Mouse (Mus musculus) liver, embryonic 11.5 days (tissue): ENCODE data around the gene Zkscan6. TPM values are rescaled to one million over a fixed set of nuclear protein-coding genes. Genes with fewer than 3 reads are reported as not detected.

ENCODE experiments used
- ATAC-seq: fragments of 200-750 bp; cut with Nextera tagmentation; replicated peaks from 2 replicates; pipeline ENCODE4 v1.8.0; 2017; ENCODE audit warnings: moderate number of reproducible peaks, mild to moderate bottlenecking, moderate TSS enrichment, moderate library complexity; ENCODE audit not compliant: low FRiP score
- DNase-seq: peaks from one replicate; pipeline ENCODE4 v3.0.0-alpha.2; 2017; ENCODE audit warnings: low spot score
- H3K27ac ChIP-seq: fragments of 300-500 bp; sonication (generic); 2 replicates; pipeline ENCODE4 v1.5.1; 2014; ENCODE audit warnings: mild to moderate bottlenecking, low read depth, low read length, control low read depth
- H3K27me3 ChIP-seq: fragments of 300-500 bp; sonication (generic); replicated peaks from 2 replicates; pipeline ENCODE4 v1.6.1; 2014; ENCODE audit warnings: low read length, mixed read lengths; ENCODE audit not compliant: control insufficient read depth, insufficient read depth
- H3K36me3 ChIP-seq: fragments of 300-500 bp; sonication (generic); 2 replicates; pipeline ENCODE4 v1.6.1; 2014; ENCODE audit warnings: mild to moderate bottlenecking, low read length, moderate library complexity, mixed read lengths; ENCODE audit not compliant: control insufficient read depth, insufficient read depth
- H3K4me1 ChIP-seq: fragments of 300-500 bp; sonication (generic); replicated peaks from 2 replicates; pipeline ENCODE4 v1.6.1; 2014; ENCODE audit warnings: low read length, mixed read lengths; ENCODE audit not compliant: control insufficient read depth, insufficient read depth
- H3K4me2 ChIP-seq: fragments of 300-500 bp; sonication (generic); 2 replicates; pipeline ENCODE4 v1.6.1; 2014; ENCODE audit warnings: mild to moderate bottlenecking, control low read depth, moderate library complexity
- H3K4me3 ChIP-seq: fragments of 300-500 bp; sonication (generic); 2 replicates; pipeline ENCODE4 v1.5.1; 2014; ENCODE audit warnings: low read depth, low read length, control low read depth
- H3K9ac ChIP-seq: fragments of 300-500 bp; sonication (generic); 2 replicates; pipeline ENCODE4 v1.6.1; 2014; ENCODE audit warnings: low read depth, low read length, control low read depth
- H3K9me3 ChIP-seq: fragments of 300-500 bp; sonication (generic); 2 replicates; pipeline ENCODE4 v1.6.1; 2016; ENCODE audit warnings: low read length, inconsistent platforms, mixed read lengths; ENCODE audit not compliant: control insufficient read depth
- WGBS: fragments of 180-500 bp; shearing (Covaris S2); extraction: QIAGEN DNeasy Blood & Tissue Kit; methylation state at CpG from one replicate; pipeline ENCODE4 v1.1.7; 2014; 5-methylcytosine and 5-hydroxymethylcytosine counted together
- polyA plus RNA-seq: library from polyadenylated mRNA; unstranded; fragments of >200 nt; fragmentation: Nextera tagmentation; extraction: Ambion mirVana; gene quantifications from 2 replicates; pipeline ENCODE4 v1.2.1, GENCODE M21; 2014

Gene Zkscan6
- polyA plus RNA-seq, 1 experiment from 2014 or later = 12.0 TPM

DNA sequence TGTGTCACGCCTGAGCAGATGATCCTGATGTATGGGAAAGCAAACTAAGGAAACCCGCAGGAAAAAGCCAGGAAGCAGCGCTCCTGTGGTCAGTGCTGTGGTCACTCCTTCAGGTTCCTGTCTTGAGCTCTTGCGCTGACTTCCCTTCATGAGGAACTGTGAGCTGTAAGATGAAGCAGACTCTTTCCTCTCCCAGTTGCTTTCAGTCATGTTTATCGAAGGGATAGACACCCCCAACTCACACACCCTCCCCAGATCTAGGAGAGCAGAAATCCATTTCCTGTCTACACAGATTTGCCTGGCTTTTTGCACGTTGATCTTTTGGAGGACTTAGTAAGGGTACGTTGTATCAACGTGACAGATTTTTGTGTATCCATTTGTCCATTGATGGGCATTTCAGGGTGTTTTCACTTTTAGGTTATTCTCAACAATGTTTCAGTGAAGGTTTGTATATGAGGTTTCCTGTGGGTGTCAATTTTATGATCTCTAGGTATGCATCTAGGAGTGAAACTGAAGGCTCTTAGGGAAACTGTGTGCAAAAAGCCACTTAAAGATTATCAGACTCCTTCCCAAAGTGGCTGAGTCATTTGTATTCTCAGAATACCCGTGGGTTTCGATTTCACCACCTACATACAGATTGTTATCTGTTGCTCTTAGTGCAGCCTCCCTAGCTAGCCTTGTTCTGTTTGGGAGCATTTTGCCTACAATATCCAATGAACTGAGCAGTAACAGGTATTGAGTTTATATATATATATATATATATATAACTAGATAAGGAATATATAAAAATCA is 12.4 kb upstream of the Zkscan6 start:
- peak; percentile 62; the same call in 1 of the 2 replicates for ATAC-seq
- Histone ChIP-seq H3K36me3 (no peaks in the 10 kb centered on the region), H3K27ac (no peak overlapping the region), H3K4me1 (peaks cover 8% of the 10 kb centered on the region), H3K9ac (no peak overlapping the region), H3K4me3 (peak overlapping the region; percentile 16; the same call in 1 of the 2 replicates), H3K9me3 (no peaks in the 10 kb centered on the region), H3K4me2 (peak overlapping the region; percentile 57), H3K27me3 (no peaks in the 10 kb centered on the region)
- no peak for DNase-seq
- 34% methylated on average over 10 of the region's 10 CpGs for WGBS

DNA sequence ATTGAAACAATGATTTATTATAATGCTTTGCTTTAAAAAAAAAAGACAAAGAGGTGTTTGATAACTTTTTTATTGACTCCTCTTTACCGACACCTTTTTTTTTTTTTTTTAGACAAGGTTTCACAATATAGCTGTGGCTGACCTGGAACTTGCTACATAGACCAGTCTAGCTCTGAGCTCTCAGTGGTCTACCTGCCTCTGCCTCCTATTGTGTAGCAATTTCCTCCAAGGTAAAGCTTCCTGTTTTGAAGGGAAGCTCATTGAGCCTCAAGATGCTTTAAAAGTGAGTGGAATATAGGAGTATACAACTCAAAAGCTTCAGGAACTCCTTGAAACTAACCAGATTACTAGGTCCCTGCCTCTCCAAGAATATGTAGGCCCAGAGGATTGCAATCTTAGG is 11.1 kb upstream of the Zkscan6 start:
- Histone ChIP-seq H3K4me1 (peaks cover 8% of the 10 kb centered on the region), H3K4me2 (no peak overlapping the region), H3K27ac (no peak overlapping the region), H3K27me3 (no peaks in the 10 kb centered on the region), H3K9ac (no peak overlapping the region), H3K36me3 (no peaks in the 10 kb centered on the region), H3K9me3 (no peaks in the 10 kb centered on the region), H3K4me3 (no peak overlapping the region)
- DNase-seq (no peak), ATAC-seq (no peak)
- 65% methylated on average over 1 of the region's 1 CpGs for WGBS

DNA sequence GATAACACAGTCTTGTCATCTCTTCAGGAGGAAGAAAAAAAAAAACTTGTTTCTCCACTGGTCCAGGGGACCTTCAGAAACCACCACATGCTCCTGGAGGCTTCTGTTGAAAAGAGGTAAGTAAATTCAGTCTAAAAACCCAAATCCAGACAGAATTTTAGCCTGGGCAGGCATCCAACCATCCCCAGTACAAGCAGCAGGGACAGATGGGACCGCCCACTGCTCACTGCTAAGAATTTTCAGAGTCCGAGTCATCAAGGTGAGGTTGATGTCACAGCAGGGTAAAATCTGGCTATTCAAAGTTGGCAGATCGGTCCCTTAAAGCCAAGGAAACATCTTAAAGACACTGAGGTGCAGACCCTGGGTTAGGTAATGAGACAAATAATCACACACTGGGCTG is 5.1 kb upstream of the Zkscan6 start:
- no peaks in the 10 kb centered on the region for H3K27me3 ChIP-seq
- DNase-seq (no peak), ATAC-seq (no peak)
- H3K9me3 ChIP-seq = no peaks in the 10 kb centered on the region
- no peak overlapping the region for H3K4me3 ChIP-seq
- no peak overlapping the region for H3K9ac ChIP-seq
- WGBS = 65% methylated on average over 3 of the region's 3 CpGs
- H3K4me2 ChIP-seq = no peak overlapping the region
- H3K27ac ChIP-seq = no peak overlapping the region
- H3K4me1 ChIP-seq = no peaks in the 10 kb centered on the region
- H3K36me3 ChIP-seq = no peaks in the 10 kb centered on the region

DNA sequence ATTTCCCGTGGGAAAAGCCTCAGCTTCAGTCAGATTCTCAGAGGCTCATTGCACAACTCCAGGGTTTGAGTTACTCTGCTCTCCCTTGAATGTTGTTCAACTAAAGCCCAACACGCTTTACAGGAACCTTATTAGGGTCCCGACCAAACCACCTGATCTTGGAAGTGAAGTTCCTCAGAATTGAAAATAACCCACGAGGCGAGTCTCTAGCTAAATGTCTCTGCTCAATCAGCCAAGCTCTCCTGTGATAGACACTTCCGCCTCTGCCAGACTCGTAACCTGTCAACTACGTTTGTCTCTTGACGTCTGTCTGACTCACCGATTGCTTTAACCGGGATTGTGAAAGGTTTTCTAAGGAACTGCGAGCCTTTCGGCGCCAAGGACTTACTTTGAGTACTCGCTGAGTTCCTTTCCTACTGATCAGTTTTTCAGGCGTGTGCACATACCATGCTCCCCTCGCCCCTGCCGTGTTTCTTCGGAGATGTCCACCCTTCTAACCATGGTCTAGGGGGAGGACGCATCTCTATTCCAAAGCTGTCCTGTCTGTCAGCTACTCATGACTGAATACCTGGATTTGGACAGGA is 562 bp upstream of the Zkscan6 start:
- H3K36me3 ChIP-seq = no peaks in the 10 kb centered on the region
- WGBS = 0% methylated on average over 20 of the region's 20 CpGs
- ATAC-seq (peak; percentile 61), DNase-seq (no peak)
- H3K9me3 ChIP-seq = no peaks in the 10 kb centered on the region
- peak overlapping the region; percentile 78 for H3K27ac ChIP-seq
- H3K4me1 ChIP-seq = no peaks in the 10 kb centered on the region; the same call in 1 of the 2 replicates
- peak overlapping the region; percentile 83 for H3K9ac ChIP-seq
- no peaks in the 10 kb centered on the region for H3K27me3 ChIP-seq
- H3K4me2 ChIP-seq = peak overlapping the region; percentile 93
- H3K4me3 ChIP-seq = peak overlapping the region; percentile 83

DNA sequence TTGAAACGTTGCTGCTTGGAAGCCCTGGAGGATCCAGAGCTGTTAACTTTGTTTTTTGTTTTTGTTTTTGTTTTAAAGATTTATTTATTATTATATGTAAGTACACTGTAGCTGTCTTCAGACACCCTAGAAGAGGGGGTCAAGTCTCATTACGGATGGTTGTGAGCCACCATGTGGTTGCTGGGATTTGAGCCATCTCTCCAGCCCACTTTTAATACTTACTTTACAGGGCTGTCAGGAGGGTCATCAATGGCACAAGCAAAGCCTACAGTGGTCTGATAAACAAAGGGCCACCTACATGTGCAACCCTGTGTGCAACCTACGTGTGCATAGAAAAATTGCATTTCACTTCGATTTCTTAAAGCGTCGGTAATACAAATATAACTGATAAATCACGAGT is 626 bp downstream of the Zkscan6 start:
- Histone ChIP-seq H3K4me1 (no peaks in the 10 kb centered on the region; the same call in 1 of the 2 replicates), H3K9me3 (no peaks in the 10 kb centered on the region), H3K4me3 (peak overlapping the region; percentile 83), H3K9ac (peak overlapping the region; percentile 83), H3K27ac (peak overlapping the region; percentile 97), H3K27me3 (no peaks in the 10 kb centered on the region), H3K36me3 (no peaks in the 10 kb centered on the region), H3K4me2 (peak overlapping the region; percentile 93)
- DNase-seq (no peak), ATAC-seq (no peak)
- WGBS = 45% methylated on average over 7 of the region's 7 CpGs

DNA sequence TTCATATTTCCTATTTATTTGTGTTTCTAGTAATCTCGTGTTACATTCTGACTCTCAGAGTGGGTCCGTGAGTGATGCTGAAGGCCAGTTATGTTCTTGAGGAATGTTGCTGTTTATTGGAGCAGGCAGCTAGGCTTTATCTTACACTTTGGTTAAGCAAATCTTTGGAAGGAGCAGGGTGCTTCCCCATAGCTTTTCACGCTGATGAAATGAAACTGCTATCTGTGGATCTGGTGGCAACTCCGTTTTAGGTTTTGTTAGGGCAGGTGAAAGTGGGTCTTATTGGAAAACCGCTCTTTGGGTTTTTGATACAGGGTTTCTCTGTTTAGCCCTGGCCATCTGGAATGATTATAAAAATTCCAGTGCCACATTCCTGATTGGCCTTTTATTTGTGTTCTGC is 5.1 kb downstream of the Zkscan6 start:
- Histone ChIP-seq H3K4me3 (no peak overlapping the region), H3K4me2 (no peak overlapping the region), H3K9ac (no peak overlapping the region), H3K36me3 (peaks cover 14% of the 10 kb centered on the region), H3K9me3 (no peaks in the 10 kb centered on the region), H3K4me1 (no peaks in the 10 kb centered on the region; the same call in 1 of the 2 replicates), H3K27ac (no peak overlapping the region), H3K27me3 (no peaks in the 10 kb centered on the region)
- WGBS = 46% methylated on average over 5 of the region's 5 CpGs
- DNase-seq (no peak), ATAC-seq (no peak)

DNA sequence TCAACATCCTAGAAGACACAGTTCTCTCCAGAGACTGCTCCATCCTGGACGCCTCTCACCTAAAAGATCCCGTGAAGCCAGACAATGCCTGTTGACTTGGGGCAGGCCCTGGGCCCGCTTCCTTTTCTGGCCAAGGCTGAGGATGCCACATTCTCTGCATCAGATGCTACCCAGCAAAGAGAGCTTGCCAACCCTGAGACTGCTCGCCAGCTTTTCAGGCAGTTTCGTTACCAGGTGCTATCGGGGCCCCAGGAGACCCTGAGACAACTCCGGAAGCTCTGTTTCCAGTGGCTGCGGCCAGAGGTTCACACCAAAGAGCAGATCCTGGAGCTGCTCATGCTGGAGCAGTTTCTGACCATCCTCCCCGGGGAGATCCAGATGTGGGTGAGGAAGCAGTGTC is 7.4 kb downstream of the Zkscan6 start:
- Histone ChIP-seq H3K27ac (no peak overlapping the region), H3K36me3 (peaks cover 16% of the 10 kb centered on the region), H3K27me3 (no peaks in the 10 kb centered on the region), H3K4me2 (no peak overlapping the region), H3K4me1 (no peaks in the 10 kb centered on the region; the same call in 1 of the 2 replicates), H3K4me3 (no peak overlapping the region), H3K9me3 (no peaks in the 10 kb centered on the region), H3K9ac (no peak overlapping the region)
- 91% methylated on average over 9 of the region's 9 CpGs for WGBS
- DNase-seq = no peak
- ATAC-seq = no peak

DNA sequence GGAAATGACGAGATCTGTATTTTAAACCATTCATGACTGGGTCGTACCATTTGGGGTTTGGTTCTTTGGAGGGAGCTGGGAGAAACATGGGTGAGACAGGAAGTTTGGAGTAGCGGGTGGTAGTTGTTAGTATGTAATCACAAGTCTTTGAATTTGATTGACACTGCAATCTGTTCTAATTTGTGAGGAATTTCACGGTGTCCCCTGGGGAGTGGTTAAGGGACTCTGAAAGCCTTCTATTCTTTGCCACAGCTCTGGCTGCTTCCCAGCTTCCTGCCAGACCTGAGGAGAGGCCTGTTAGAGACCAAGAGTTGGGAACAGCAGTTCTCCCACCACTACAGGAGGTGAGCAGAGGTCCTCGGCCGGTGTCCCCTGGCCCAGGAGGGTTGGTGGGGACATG is 9.3 kb downstream of the Zkscan6 start:
- Histone ChIP-seq H3K4me1 (no peaks in the 10 kb centered on the region), H3K27me3 (no peaks in the 10 kb centered on the region), H3K36me3 (peaks cover 16% of the 10 kb centered on the region), H3K9me3 (no peaks in the 10 kb centered on the region), H3K4me3 (no peak overlapping the region), H3K4me2 (no peak overlapping the region), H3K9ac (no peak overlapping the region), H3K27ac (no peak overlapping the region)
- WGBS = 75% methylated on average over 6 of the region's 6 CpGs
- no peak for DNase-seq
- no peak for ATAC-seq

DNA sequence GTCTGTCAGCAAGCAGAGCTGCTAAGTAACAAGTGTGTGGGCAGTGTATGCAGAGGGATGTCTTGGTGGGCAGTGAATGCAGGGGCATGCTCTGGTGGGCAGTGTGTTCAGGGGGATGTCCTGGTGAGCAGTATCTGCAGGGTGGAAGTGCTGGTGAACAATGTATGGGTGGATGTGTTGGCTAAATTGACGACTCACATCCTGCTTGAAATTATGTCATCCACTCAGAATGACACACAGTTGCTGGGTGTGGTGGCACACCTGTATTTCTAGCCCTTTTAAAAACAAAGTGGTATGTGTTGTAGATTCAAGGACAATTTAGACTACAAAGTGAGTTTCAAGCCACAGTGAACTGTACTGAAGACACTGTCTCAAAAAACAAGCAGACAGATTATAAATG is 11.2 kb downstream of the Zkscan6 start:
- no peak overlapping the region for H3K27ac ChIP-seq
- no peaks in the 10 kb centered on the region for H3K4me1 ChIP-seq
- DNase-seq (no peak), ATAC-seq (no peak)
- WGBS = 64% methylated on average over 1 of the region's 1 CpGs
- H3K4me3 ChIP-seq = no peak overlapping the region
- H3K36me3 ChIP-seq = peaks cover 19% of the 10 kb centered on the region
- no peak overlapping the region for H3K4me2 ChIP-seq
- no peaks in the 10 kb centered on the region for H3K27me3 ChIP-seq
- no peak overlapping the region for H3K9ac ChIP-seq
- H3K9me3 ChIP-seq = no peaks in the 10 kb centered on the region
